Mouse (Mus musculus): ENCODE measurements around the gene Tns1. TPM values are rescaled to one million over a fixed set of nuclear protein-coding genes. Genes with fewer than 3 reads are reported as not detected.

The Tns1 gene
- total RNA-seq, 4 experiments from 2014 or later: 217 to 331 (median 279) TPM

DNA sequence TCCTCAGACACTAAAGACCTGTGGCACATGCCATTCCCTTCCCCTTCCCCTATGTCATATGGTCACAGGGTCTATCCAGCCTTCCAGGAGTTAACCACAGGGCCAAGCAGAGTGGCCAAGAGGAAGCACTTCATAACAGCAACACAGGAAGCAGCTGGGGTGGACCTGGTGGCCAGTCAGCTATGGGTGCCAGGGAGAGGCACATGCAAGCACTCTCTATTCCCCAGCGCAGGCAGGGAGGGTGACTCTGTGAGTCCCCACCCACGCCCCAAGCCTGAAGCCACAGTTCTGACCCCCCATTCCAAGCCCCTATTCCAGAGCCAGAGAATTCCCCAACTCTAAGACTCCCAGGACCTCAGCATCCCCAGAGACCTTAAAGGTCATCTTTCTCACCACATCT, 89.5 kb downstream of the Tns1 start:
- DNase-seq (ENCODE audit: low spot score in 2 of 2): no peak

DNA sequence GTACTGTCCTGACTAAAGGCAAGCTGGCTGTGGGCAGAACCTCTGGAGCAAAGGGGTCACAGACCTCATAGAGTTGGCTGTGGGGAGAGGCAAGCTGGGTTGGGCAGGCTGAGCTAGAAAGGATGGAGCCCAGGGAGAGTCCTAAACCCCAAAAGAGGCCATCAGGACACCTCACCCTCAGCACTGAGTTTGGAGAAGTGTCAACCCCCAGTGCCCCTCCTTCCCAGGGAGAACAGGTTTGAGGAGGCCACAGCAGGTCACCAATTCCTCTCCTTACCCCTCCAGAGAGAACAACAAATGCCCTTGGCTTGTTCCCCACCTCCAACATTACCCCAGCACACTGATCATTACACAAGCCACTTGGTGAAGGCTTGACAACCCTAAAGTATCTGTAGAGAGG, 90.0 kb downstream of the Tns1 start:
- no peak for DNase-seq (ENCODE audit: low spot score in 2 of 2)

DNA sequence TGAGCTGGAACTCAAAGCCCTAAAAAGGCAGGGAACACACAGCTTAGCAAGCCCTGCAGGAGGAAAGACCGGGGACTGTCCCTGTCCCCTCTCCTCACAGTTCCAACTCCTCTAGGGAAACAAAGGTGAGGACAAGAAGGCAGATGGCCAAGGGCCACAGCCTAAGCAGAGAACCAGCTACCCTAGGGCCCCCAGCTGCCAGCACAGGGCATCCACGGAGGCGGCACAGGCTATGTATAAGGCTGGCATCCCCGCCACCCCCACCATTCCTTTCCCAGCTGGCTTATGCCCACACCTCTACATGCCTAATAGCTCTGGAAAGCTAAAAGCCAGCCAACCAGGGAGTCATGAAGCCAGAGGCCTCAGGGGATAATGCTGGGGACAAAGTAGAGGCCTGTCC, 90.8 kb downstream of the Tns1 start:
- DNase-seq (ENCODE audit: low spot score in 2 of 2): no peak

DNA sequence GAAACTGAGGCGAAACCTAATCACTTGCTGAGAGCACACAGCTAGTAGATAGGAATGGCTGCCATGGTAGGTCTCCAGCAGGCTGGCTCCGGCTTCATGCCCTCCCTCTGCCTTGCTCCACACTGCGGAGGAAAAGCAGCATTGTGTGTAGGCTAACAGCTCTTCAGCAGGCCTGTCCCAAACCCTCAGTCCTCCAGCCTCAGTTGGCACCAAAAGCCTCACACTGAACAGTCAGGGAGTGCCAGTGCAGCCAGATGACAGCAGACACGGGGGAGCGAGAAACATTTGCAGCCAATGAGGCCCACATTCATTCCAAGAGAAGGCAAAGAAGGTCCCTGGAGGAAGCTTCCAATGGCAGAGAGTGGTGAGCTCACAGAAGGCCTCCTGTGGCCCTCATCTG, 91.3 kb downstream of the Tns1 start:
- DNase-seq (ENCODE audit: low spot score in 2 of 2): no peak

DNA sequence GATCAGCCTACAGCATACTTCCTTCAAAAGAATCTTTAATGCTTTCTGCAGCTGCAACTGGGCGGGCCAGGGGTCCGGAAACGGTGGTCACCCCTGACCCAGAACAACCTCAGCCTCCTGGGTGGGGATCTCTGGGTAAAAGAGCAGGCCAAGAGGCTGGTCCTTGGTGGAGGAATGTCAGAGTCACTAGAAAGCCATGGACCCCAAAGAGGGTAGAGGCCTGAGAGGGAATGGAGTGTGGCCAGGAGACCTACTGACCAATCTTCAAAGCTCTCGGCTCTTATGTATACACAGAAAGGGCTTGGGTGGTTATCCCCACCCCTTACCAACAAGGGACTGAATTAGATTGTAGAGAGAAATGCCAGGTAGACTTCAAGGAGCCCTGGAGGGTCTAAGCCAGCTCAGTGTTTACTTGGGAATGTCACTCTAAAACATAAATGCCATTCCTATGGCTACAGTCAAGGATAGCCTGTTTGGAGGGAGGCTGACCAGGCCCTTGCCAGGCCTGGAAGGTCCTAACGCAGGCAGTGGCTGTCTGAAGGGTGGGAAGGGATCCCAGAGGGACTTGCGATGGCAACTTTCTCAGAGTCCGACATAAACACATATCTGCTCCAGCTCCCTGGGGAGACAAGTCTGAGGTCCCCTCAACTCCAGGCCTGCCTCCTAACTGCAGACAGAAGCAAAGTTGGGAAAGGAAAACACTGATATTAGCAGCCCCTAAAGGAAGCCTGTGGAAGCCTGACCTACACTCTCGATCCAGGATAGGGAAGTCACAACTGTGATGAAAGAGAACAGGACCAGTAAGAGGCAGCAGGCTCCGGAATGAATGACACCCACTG, 92.3 kb downstream of the Tns1 start:
- DNase-seq (ENCODE audit: low spot score in 2 of 2): no peak

DNA sequence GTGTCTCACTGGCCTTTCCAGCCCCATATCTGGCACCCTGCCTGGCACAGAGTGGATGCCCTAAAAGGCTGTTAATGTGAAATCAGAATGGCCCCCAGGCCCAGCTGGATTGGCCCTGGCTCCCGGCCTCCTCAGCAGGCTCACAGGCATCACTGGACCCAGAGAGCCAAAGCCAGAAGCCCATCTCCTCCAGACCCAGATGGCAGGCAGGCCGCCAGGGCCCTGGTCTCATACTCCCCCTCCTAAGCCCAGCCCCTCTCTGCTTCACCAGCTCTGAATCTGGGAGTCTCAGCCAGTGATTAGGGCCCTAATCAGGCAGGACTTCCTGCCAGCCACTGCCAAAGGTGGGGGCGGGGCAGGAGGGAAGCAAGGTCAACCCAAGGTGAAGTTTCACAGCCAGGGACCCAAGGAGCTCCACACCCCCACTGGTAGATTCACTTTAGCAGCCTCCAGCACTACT, 93.3 kb downstream of the Tns1 start:
- DNase-seq (ENCODE audit: low spot score in 2 of 2): no peak

DNA sequence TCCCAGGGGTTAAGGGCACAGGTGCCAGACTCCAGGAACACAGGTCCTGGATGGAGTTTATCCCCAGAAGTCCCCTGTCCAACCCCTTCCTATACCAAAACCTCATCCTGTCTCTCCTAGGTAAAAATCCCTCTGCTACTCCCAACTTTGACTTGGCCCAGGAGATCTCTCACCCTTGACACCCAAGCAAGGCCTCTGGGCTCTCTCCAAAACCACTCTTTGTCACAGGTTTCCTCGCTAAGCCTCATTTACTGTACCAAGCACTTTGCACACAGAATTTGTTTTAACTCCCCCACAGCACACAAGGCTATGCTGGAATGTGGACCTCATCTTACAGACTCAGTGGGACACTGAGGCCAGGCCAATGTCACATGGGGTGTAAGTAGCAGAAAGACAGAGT, 94.0 kb downstream of the Tns1 start:
- no peak for DNase-seq (ENCODE audit: low spot score in 2 of 2)

DNA sequence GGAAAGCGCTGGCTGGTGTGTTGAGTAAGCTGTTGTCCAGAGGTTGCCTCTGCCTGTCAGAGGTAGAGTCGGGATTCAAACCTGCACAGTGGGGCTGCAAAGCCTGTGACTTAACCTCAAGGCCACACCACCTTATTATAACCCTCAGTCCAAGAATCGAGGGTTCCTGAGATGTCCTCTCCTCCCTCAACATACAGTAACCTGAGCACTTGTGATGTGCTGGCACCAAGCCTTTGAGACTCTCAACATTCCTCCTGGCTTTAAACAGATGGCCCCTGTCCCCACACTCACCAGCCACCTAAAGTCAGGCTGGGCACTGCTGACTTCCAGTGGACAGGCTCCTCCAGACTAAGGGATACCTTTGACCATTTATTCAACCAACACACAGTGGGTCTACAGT, 94.6 kb downstream of the Tns1 start:
- no peak for DNase-seq (ENCODE audit: low spot score in 2 of 2)

DNA sequence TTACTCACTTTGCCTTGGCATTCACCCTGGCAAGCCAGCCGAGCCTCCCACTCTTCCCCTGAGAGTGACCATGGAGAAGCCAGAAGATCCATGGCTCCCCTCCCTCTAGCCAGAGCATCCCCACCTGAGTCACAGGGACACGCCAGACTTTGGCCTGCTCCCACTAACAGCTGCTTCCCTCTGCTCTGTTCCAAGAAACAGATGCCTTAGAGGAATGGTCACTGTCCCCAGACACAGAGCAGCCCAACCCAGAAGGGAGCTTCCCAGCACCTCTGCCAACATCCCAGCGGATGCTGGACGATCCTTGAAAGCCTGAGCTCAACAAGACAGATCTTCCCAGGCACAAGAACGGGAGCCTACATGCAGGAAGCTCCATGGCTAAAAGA, 95.4 kb downstream of the Tns1 start:
- peak in 1 of 2 experiments; percentile 63 for DNase-seq (ENCODE audit: low spot score in 2 of 2)

DNA sequence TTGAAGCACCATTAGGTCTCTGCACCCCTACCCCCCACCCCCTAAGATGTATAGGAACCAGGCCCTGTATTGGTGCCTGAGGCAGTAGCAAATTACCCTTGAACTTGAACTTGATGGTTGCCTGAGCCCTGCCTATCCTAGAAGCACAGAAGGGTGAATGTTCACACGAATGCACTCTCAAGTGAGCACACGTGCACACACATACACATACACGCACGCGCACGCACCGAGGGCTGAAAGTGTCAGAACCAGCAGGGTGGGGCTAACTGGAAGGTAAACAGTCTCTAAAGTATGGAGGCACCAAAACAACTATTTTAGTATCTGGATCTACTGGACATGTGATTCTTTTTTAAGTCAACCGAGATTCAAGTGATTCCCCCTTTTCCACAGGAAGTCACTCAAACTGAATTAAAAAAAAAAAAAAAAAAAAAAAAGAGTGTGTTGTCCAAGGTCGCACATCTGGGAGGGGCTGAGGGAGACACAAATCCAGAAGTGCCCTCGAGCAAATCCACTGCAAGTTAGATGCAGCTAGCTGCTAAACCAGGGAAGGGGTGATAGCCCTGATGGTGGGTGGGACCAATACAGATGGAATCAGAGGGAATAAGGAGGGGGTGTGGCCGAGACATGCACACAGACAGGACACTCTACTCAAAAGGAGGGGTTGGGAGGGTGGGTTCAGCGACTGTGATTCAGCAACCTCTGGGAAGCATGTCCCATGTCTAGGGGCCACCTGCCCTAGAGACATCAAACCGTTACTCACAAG, 96.0 kb downstream of the Tns1 start:
- DNase-seq (ENCODE audit: low spot score in 2 of 2): no peak

DNA sequence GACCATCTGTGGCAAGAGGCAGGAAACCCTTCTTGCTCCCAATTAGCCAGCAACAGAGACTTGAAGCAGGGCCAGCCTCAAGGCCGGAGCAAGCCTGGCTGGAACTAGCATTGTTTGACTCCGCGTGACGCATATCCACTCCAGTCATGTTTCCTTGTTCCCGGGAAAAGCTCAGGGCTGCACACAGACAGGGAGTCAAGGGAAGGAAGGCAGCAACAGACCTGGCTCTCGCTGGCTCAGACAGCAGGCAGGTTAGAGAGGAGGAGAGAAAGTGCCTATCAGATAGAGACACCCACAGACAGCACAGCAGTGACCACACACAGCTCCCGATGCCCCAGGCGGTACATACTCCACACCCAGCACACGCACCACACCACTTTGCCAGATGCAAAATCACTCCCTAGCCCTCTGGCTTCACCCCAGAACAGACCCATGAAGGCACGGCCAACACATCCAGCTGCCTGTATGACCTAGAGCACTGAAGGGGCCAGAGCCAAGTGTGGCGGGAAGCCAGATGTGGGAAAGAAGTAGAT, 96.6 kb downstream of the Tns1 start:
- peak in 1 of 2 experiments; percentile 61 for DNase-seq (ENCODE audit: low spot score in 2 of 2)

DNA sequence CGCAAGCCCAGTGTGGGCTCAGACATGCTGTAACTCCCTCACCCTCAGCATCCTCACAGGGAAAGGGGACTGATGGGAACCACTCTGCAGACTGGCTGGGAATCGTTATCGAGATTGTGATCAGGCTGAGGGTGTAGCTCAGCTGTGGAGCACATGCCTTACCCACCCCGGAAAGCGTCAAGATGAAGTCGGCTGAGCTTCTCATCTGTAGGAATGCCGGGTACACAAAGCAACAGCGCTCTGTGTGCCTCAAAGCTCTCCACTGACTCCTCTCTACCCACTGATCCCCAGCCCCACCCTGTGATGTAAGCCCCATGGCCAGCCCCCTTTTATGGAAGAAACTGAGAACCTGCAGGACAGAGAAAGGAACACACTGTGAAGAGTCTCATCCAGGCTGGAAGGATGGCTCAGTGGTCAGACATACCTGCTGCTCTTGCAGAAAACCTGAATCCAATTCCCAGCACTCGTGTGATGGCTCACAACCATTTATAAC, 97.5 kb downstream of the Tns1 start:
- no peak for DNase-seq (ENCODE audit: low spot score in 2 of 2)

DNA sequence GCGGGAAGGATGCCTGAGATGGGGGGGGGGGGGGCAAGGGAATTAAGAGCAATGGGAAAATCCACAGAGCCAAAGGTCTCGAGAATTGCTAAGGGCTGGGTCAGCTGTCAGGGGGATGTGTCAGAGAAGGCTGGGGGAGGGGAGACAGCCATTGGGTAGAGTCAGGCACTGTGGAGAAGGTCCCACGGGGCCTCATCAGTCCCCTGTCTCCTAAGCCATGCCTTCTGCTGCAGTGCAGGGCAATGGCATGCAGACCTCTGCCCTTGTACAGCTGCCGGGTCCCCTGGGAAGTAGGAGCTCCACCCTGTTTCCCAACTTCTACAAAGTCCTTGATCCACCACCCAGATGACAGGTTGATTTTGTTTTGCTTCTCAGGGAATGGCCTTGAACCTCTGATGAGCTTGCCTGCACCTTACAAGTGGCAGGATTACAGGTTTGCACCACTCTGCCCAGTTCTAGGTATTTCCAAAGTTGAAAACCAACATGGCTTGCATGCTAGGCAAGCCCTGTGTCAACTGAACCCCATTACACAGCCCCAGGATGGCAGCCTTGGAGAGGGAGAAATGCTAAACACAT, 98.5 kb downstream of the Tns1 start:
- no peak for DNase-seq (ENCODE audit: low spot score in 2 of 2)

DNA sequence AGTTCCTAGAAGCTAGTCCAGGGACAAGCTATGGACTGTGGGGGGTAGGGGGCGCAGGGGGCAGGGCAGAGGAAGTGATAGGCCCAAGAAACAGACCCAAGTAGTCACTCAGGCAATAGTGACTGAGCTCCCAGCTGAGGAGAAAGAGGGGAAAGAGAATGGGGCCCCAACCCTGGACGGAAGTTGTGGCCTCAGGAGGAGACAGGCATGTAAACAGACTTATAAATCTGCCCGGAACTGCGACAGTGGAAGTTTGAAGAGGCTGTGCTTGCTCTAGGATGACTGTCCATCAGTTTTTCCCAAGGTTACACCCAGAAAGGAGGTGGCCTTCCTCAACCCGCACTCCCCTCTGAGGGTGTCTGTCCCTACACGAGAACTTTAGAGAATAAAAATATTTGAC, 99.0 kb downstream of the Tns1 start:
- DNase-seq (ENCODE audit: low spot score in 2 of 2): no peak

DNA sequence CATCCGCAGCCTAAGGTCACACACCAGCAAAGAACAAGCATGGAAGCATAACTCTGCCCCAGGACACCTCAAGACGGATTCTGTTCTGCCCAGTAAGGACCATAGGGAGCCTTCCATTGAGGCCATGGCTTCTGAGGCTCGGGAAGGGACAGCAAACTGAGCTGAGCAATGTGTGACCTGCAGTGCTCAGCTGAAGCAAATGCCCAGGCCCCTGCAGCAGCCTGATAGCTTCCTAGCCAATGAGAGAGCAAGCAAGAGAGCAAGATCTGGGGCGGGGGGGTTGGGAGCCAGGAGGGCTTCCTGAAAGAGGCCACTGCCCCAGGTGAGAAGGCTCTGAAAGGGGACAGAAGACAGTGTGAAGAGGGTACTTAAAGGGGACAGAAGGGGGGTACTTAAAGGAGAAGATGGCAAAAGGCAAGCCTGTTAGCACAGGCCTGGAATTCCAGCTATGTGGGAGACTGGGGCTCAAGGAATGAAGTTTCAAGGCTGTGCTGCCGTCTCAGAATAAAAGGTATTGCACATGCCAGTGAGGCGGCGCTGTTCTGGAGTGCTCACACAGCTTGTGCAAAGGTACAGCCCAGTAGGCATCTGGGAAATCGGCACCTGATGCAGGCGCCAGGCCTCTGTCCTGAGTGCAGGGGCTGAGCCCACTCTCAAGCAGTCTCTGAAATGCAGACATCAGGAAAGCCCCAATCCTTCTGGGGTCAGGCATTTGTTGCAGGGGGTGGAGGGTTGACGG, 99.6 kb downstream of the Tns1 start:
- DNase-seq (ENCODE audit: low spot score in 2 of 2): no peak

DNA sequence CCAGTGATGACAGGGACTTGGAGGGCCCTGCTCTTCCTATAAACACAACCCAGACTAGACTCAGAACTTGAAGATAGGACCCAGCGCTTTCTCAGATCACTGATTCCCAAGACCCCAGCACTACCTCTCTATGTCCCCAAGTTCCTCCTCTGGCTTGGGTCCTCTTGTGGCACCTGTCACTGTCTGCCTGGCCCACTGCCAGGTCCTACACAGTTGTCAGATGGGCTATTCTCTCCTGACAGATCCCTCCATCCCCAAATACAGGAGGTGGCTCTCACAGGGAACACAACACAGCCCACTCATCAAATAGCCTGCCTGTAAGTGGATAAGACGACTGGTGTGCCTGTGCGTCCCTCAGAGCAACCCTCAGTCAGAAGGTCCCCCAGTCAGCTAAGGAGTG, 101.3 kb downstream of the Tns1 start:
- no peak for DNase-seq (ENCODE audit: low spot score in 2 of 2)

DNA sequence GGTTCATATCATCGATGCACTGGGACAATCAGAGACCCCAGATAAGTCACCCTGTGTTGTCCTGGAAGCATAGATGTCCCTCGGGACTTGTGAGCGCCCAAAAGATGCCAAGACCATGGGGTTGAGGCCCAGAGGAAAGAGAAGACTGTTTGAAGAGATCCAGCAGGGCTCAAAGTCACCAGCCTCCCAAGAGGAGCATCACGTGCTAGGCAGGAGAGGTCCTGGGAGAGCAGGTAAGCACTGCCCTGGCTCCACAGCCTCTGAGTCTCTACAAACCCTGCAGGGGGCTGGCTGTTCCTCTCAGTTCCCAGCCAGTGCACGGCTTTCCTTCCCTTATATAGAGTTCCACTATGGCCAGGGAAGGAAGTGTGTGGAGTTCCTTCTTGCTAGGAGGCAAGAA, 101.7 kb downstream of the Tns1 start:
- DNase-seq (ENCODE audit: low spot score in 2 of 2): no peak

DNA sequence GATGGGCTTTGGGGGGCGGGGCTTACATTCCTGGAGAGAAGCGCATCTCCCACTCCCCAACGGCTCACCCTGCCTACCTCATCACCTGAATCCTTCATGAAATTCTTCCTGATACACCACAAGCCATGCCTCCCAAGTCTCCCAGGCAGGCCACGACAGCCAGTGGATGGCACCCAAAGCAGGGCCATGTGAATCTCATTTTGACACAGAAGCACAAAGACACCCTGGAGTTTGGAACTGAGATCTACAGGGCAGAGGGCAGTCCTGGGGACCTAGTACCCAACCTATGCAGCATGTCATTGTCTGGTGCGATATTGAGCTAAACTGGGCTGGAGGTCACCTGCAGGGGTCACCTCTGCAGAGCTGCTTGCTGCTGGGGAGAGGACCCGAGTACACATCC, 104.0 kb downstream of the Tns1 start:
- DNase-seq (ENCODE audit: low spot score in 2 of 2): no peak

DNA sequence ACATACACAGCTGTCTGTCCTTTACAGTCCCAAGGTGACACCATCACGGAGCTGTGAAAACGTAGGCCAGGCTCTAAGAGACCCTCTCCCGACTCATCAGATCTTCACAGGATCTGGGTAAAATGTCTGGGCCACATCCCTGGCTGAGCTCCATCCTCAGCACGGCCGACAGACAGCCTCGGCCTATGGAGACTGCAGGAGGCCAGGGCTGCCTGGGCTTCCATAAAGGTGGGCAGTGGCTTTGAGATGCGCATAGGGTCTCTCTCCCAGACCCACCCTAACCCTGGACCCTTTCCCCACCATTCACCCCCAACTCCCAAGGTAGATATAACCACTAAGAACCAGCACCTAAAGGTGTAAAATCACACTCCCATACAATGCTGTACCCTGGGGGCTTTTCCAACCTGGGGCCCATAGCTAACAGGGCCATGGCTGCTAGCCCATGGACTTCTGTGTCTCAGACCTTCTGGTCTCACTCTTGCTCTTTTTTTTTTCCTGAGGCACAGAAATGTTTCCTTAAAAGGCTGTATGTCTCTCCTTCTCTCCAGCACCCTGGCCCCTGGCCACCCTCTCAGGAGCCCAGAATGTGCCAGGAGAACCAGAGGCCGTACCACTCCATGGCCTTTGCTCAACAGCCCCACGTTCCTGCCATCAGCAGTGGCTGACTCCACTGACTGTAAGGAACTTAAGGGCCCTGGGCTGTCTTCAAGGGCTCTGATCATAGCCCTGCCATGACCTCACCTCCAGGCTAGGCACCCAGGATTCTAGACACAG, 106.7 kb downstream of the Tns1 start:
- no peak for DNase-seq (ENCODE audit: low spot score in 2 of 2)

DNA sequence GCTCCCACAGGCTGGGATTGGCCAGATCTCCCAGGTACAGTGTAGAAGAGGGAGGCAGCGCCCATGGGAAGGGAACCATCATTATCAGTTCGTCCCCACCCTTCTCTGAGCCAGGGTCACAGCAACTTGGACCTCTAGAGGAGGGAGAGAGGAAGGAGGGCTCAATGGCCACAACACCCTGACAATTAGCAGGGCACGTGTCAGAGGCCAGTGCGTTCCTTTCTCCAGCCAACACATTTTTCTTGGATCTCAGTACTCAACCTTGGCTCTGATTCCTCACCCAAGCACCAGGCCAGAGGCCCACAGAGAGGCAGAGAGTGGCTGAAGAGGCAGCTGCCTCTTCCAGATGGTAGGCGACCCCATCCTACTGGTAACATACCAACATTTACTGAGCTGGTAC, 107.6 kb downstream of the Tns1 start:
- DNase-seq (ENCODE audit: low spot score in 2 of 2): no peak
